Mouse (Mus musculus): ENCODE results near the gene Cbx7. TPM values are rescaled to one million over a fixed set of nuclear protein-coding genes. Genes with fewer than 3 reads are reported as not detected.

The Cbx7 gene
- polyA plus RNA-seq, 1 experiment from 2014 or later, result 1.7 TPM

- H3K4me1 ChIP-seq (ENCODE audit: control insufficient read depth, insufficient read depth, low read length), result peaks cover 13% of the 10 kb centered on the region
- peak overlapping the region; percentile 95 for H3K4me2 ChIP-seq (ENCODE audit: low read depth, low read length)
- ATAC-seq (replicated peaks; ENCODE audit: extremely low read depth, insufficient read depth, low FRiP score), result no peak
- peak overlapping the region; percentile 14; the same call in 1 of the 2 replicates for H3K27ac ChIP-seq (ENCODE audit: low read length)
- 46% methylated on average over 3 of the region's 3 CpGs for WGBS
- H3K9ac ChIP-seq (ENCODE audit: low read length), result 0 out of 2 replicates have a peak overlapping the region, but pooled peaks have one; percentile 9
- H3K9me3 ChIP-seq (replicated peaks; ENCODE audit: control insufficient read depth, low read length), result no peaks in the 10 kb centered on the region
- H3K27me3 ChIP-seq (ENCODE audit: control insufficient read depth, insufficient read depth, low read length), result no peaks in the 10 kb centered on the region
- peak overlapping the region; percentile 70 for H3K4me3 ChIP-seq (ENCODE audit: low read length)
- H3K36me3 ChIP-seq (ENCODE audit: control insufficient read depth, insufficient read depth), result no peaks in the 10 kb centered on the region
Measured at GRCm38 (mm10) chr15:79893824-79894123, 77.1 kb downstream of the Cbx7 start.

GRCm38 (mm10) chr15:79892995-79893823 is 77.7 kb downstream of the Cbx7 start:
- peak overlapping the region; percentile 77 for H3K9ac ChIP-seq (ENCODE audit: low read length)
- H3K9me3 ChIP-seq (replicated peaks; ENCODE audit: control insufficient read depth, low read length), result no peaks in the 10 kb centered on the region

DNA sequence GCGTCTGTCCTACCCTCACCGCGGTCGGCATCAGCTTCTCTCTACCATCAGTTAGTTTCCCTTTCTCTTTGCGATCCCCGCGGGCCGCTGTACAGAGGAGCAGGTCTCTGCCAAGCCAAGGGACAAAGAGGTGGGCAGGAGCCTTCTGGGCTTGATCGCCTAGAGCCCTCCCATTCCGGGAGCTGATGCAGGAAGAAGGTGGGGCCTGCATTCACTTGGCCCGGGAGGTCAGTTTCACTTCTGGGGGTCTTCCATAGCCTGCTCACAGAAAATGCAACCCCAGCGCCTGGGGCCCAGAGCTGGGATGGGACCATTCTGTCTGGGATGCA is 78.7 kb downstream of the Cbx7 start:
- Histone ChIP-seq H3K9me3 (replicated peaks; ENCODE audit: control insufficient read depth, low read length) (no peaks in the 10 kb centered on the region), H3K4me2 (ENCODE audit: low read depth, low read length) (peak overlapping the region; percentile 95), H3K27me3 (ENCODE audit: control insufficient read depth, insufficient read depth, low read length) (no peaks in the 10 kb centered on the region), H3K4me1 (ENCODE audit: control insufficient read depth, insufficient read depth, low read length) (peaks cover 13% of the 10 kb centered on the region), H3K4me3 (ENCODE audit: low read length) (peak overlapping the region; percentile 70), H3K9ac (ENCODE audit: low read length) (peak overlapping the region; percentile 77), H3K27ac (ENCODE audit: low read length) (peak overlapping the region; percentile 83), H3K36me3 (ENCODE audit: control insufficient read depth, insufficient read depth) (no peaks in the 10 kb centered on the region)
- ATAC-seq (replicated peaks; ENCODE audit: extremely low read depth, insufficient read depth, low FRiP score), result peak; percentile 86
- 2% methylated on average over 12 of the region's 12 CpGs for WGBS

More at GRCm38 (mm10) chr15:79892995-79893823, 77.7 kb downstream of the Cbx7 start:
- Histone ChIP-seq H3K4me1 (ENCODE audit: control insufficient read depth, insufficient read depth, low read length) (peaks cover 13% of the 10 kb centered on the region), H3K27ac (ENCODE audit: low read length) (peak overlapping the region; percentile 83), H3K36me3 (ENCODE audit: control insufficient read depth, insufficient read depth) (no peaks in the 10 kb centered on the region), H3K4me3 (ENCODE audit: low read length) (peak overlapping the region; percentile 70), H3K4me2 (ENCODE audit: low read depth, low read length) (peak overlapping the region; percentile 95), H3K27me3 (ENCODE audit: control insufficient read depth, insufficient read depth, low read length) (no peaks in the 10 kb centered on the region)
- no peak for ATAC-seq (replicated peaks; ENCODE audit: extremely low read depth, insufficient read depth, low FRiP score)
- 72% methylated on average over 15 of the region's 15 CpGs for WGBS

DNA sequence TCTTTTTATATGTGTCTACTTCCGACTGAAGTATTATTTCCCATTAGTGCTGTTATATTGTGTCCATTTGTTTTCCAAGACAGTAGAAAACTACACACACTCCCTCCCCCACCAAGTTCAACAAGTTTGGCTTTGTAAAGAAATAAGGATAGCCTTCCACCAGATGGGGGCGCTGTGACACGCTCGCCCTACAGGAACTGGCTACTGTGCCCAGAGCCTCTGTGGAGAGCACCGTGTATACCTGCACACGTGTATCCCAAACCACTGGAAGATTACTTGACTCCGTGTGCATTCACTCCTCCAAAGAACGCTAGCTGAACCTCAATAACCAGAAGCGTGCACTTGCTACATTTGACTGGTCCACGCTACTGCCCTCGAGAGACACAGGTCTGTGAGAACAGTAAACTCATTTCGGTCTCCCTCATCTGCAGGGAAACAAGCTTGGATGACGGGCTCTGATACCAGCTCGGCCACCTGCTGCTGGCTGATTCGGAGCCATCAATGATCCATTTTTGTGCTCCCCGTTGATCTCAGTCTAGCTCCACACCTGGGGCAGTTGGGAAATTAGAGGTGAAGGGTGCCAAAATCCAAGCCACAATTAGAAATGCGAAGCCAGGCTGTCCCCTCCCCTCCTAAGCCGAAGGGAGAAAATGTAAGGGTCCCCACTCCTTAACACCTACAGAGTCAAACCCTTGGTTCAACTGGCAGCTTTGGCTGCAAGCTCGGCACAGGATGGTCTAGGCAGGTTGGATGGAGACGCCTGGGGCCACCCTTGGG is 79.3 kb downstream of the Cbx7 start, which contains the start of gene Apobec3:
TSS of gene Apobec3 (plus strand) at position 224 of the 777 bp plus-strand sequence.
- Histone ChIP-seq H3K9ac (ENCODE audit: low read length) (peak within 1 kb of the TSS; percentile 77), H3K4me1 (ENCODE audit: control insufficient read depth, insufficient read depth, low read length) (peaks cover 13% of the 10 kb centered on the region), H3K4me2 (ENCODE audit: low read depth, low read length) (peak within 1 kb of the TSS; percentile 95), H3K27me3 (ENCODE audit: control insufficient read depth, insufficient read depth, low read length) (no peaks in the 10 kb centered on the region), H3K27ac (ENCODE audit: low read length) (peak within 1 kb of the TSS; percentile 83), H3K36me3 (ENCODE audit: control insufficient read depth, insufficient read depth) (no peaks in the 10 kb centered on the region), H3K9me3 (replicated peaks; ENCODE audit: control insufficient read depth, low read length) (no peaks in the 10 kb centered on the region), H3K4me3 (ENCODE audit: low read length) (peak within 1 kb of the TSS; percentile 70)
- peak; percentile 42 for ATAC-seq (replicated peaks; ENCODE audit: extremely low read depth, insufficient read depth, low FRiP score)
- 2% methylated on average over 20 of the region's 20 CpGs for WGBS

GRCm38 (mm10) chr15:79884820-79885219 is 86.1 kb downstream of the Cbx7 start:
- WGBS, result 74% methylated on average over 5 of the region's 5 CpGs
- Histone ChIP-seq H3K36me3 (ENCODE audit: control insufficient read depth, insufficient read depth) (no peaks in the 10 kb centered on the region), H3K4me2 (ENCODE audit: low read depth, low read length) (no peak overlapping the region), H3K4me1 (ENCODE audit: control insufficient read depth, insufficient read depth, low read length) (peaks cover 11% of the 10 kb centered on the region), H3K9me3 (replicated peaks; ENCODE audit: control insufficient read depth, low read length) (no peaks in the 10 kb centered on the region), H3K9ac (ENCODE audit: low read length) (no peak overlapping the region), H3K4me3 (ENCODE audit: low read length) (no peak overlapping the region), H3K27ac (ENCODE audit: low read length) (no peak overlapping the region), H3K27me3 (ENCODE audit: control insufficient read depth, insufficient read depth, low read length) (no peaks in the 10 kb centered on the region)
- ATAC-seq (replicated peaks; ENCODE audit: extremely low read depth, insufficient read depth, low FRiP score), result no peak

DNA sequence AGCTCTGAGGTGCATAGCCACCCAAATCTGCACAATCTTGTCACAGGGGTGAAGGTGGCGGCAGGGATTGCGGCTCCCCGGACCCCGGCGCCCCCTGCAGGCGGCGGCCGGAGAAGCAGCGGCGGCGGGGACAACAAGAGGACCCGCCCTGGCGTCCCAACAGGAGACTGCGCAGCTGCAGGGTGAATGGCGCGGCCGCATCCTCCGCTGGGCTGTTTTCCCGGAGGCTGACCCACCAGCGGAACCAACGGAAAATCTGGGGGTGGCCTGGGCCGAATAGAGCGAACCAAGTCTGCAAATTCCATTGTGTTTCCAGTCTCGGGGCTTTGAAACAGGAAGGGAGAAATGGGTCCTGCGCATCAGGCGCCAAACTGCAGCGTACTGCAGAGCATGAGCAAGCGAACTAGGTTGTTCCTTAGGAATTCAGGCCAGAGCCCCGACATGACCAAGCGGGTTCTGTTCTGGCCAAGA is 87.5 kb downstream of the Cbx7 start:
- ATAC-seq (replicated peaks; ENCODE audit: extremely low read depth, insufficient read depth, low FRiP score), result peak; percentile 77
- Histone ChIP-seq H3K27me3 (ENCODE audit: control insufficient read depth, insufficient read depth, low read length) (no peaks in the 10 kb centered on the region), H3K9ac (ENCODE audit: low read length) (peak overlapping the region; percentile 63), H3K4me3 (ENCODE audit: low read length) (peak overlapping the region; percentile 50), H3K9me3 (replicated peaks; ENCODE audit: control insufficient read depth, low read length) (no peaks in the 10 kb centered on the region), H3K36me3 (ENCODE audit: control insufficient read depth, insufficient read depth) (no peaks in the 10 kb centered on the region), H3K4me2 (ENCODE audit: low read depth, low read length) (peak overlapping the region; percentile 63), H3K27ac (ENCODE audit: low read length) (peak overlapping the region; percentile 73), H3K4me1 (ENCODE audit: control insufficient read depth, insufficient read depth, low read length) (peaks cover 23% of the 10 kb centered on the region)
- WGBS, result 1% methylated on average over 30 of the region's 30 CpGs

DNA sequence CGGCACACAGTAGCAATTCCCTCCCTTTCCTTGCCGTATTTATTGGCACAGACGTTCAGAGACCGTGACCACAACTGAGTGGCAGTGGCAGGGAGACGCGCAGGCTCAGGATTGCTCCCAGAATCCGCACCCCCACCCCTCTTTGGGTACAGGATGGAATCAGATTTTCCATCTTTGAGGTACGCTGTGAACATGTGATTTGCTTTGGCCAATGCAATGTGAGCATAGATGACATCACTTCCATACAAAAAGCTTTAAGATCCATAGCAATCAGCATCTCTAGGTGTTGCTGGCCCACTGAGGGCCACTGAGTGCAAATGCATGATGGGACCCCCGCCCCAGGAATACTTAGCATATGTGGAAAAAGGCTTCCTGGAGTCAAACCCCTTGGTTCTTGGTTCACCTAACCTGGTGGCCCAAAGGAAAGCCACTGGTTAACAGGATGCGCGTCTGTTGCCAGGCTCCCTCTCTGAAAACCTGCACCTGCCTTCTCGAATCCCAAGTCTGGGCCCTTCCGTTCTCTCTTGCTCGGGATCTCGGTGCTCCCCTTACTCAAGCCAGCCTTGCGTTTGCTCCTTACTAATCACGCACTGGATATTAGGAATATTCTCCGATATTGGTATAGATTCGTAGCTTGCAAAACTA is 88.2 kb downstream of the Cbx7 start:
- peaks cover 23% of the 10 kb centered on the region for H3K4me1 ChIP-seq (ENCODE audit: control insufficient read depth, insufficient read depth, low read length)
- no peak for ATAC-seq (replicated peaks; ENCODE audit: extremely low read depth, insufficient read depth, low FRiP score)
- 27% methylated on average over 19 of the region's 19 CpGs for WGBS
- H3K9me3 ChIP-seq (replicated peaks; ENCODE audit: control insufficient read depth, low read length), result no peaks in the 10 kb centered on the region
- H3K4me3 ChIP-seq (ENCODE audit: low read length), result peak overlapping the region; percentile 50
- no peaks in the 10 kb centered on the region for H3K36me3 ChIP-seq (ENCODE audit: control insufficient read depth, insufficient read depth)
- H3K27ac ChIP-seq (ENCODE audit: low read length), result no peak overlapping the region
- H3K9ac ChIP-seq (ENCODE audit: low read length), result peak overlapping the region; percentile 53
- H3K27me3 ChIP-seq (ENCODE audit: control insufficient read depth, insufficient read depth, low read length), result no peaks in the 10 kb centered on the region
- H3K4me2 ChIP-seq (ENCODE audit: low read depth, low read length), result peak overlapping the region; percentile 63

DNA sequence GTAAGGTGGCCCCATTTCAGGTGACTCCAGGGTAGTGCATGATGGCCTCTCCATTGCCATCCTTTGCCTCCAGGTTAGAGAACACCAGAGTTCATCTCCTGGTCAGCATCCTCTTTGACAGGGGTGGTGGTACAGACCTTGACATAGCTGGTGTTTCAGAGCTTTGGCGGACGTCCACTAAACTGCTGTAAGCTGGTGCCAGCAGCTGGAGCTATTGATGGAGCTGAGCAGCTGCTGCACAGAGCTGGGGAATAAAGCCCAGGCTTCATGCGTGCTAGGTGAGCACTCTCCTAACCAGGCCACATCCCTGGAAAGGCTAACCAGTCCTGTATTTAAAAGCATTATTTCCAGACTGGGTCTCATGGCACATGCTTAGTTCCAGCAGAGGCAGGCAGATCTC is 90.4 kb downstream of the Cbx7 start:
- Histone ChIP-seq H3K9ac (ENCODE audit: low read length) (no peak overlapping the region), H3K27ac (ENCODE audit: low read length) (no peak overlapping the region), H3K4me2 (ENCODE audit: low read depth, low read length) (no peak overlapping the region), H3K4me1 (ENCODE audit: control insufficient read depth, insufficient read depth, low read length) (peaks cover 23% of the 10 kb centered on the region), H3K9me3 (replicated peaks; ENCODE audit: control insufficient read depth, low read length) (no peaks in the 10 kb centered on the region), H3K36me3 (ENCODE audit: control insufficient read depth, insufficient read depth) (no peaks in the 10 kb centered on the region), H3K27me3 (ENCODE audit: control insufficient read depth, insufficient read depth, low read length) (no peaks in the 10 kb centered on the region), H3K4me3 (ENCODE audit: low read length) (no peak overlapping the region)
- 68% methylated on average over 3 of the region's 3 CpGs for WGBS
- no peak for ATAC-seq (replicated peaks; ENCODE audit: extremely low read depth, insufficient read depth, low FRiP score)

Measured in heart, embryonic 16.5 days (tissue).